In genomic region chr7:49245537-49246239, GRCm38 (mm10) we compare ENCODE assay signal across 8 mouse cellular contexts.
DNase-seq lines count a peak whose midpoint lies in the region; ATAC-seq and TF ChIP-seq lines count a peak whose summit lies in the region.

No protein-coding gene starts in this region.

- peak overlapping the region; percentile 75 for H3K9ac ChIP-seq in embryonic facial prominence, embryonic 13.5 days
- peak overlapping the region; percentile 80 for H3K9ac ChIP-seq in heart, adult 2 months (ENCODE audit: low read depth, low read length)
- H3K9ac ChIP-seq in limb, embryonic 13.5 days, result peak overlapping the region; percentile 73
- H3K9ac ChIP-seq in midbrain, embryonic 15.5 days, result peak overlapping the region; percentile 61

- under 1% methylated on average over 68 of the region's 68 CpGs for WGBS in embryonic facial prominence, embryonic 13.5 days
- WGBS in heart, adult 2 months, result under 1% methylated on average over 68 of the region's 68 CpGs
- under 1% methylated on average over 67 of the region's 68 CpGs for WGBS in kidney, adult 2 months
- WGBS in limb, embryonic 13.5 days, result under 1% methylated on average over 50 of the region's 68 CpGs
- WGBS in midbrain, embryonic 15.5 days, result under 1% methylated on average over 67 of the region's 68 CpGs

- no peak for TF ChIP-seq EP300 in heart, adult 2 months (IDR thresholded peaks at IDR 0.05; ENCODE audit: insufficient read depth, low read depth, low read length)

- H3K27ac ChIP-seq in embryonic facial prominence, embryonic 13.5 days, result peak overlapping the region; percentile 41; the same call in 1 of the 2 replicates
- peak overlapping the region; percentile 82 for H3K27ac ChIP-seq in heart, adult 2 months
- no peak overlapping the region for H3K27ac ChIP-seq in kidney, adult 2 months (ENCODE audit: insufficient read depth, low read depth, low read length)
- H3K27ac ChIP-seq in limb, embryonic 13.5 days, result no peak overlapping the region; the same call in 1 of the 2 replicates
- peak overlapping the region; percentile 84 for H3K27ac ChIP-seq in midbrain, embryonic 15.5 days

- H3K4me2 ChIP-seq in embryonic facial prominence, embryonic 13.5 days, result peak overlapping the region; percentile 95
- H3K4me2 ChIP-seq in limb, embryonic 13.5 days (replicated peaks), result peak overlapping the region; percentile 99
- H3K4me2 ChIP-seq in midbrain, embryonic 15.5 days, result peak overlapping the region; percentile 95

- peak overlapping the region; percentile 56 for H3K4me3 ChIP-seq in embryonic facial prominence, embryonic 13.5 days
- H3K4me3 ChIP-seq in heart, adult 2 months, result peak overlapping the region; percentile 57
- H3K4me3 ChIP-seq in kidney, adult 2 months (ENCODE audit: insufficient read depth, low read depth, low read length), result peak overlapping the region; percentile 65
- H3K4me3 ChIP-seq in limb, embryonic 13.5 days, result peak overlapping the region; percentile 59
- peak overlapping the region; percentile 63 for H3K4me3 ChIP-seq in midbrain, embryonic 15.5 days

- TF ChIP-seq CTCF in heart, adult 2 months (IDR thresholded peaks at IDR 0.05), result 0 out of 2 replicates have a peak, but pooled peaks have one; percentile 12
- TF ChIP-seq CTCF in kidney, adult 2 months (conservative IDR thresholded peaks at IDR 0.05; ENCODE audit: insufficient read depth, insufficient read length, low read depth, low read length), result no peak

- intact Hi-C loops in heart, adult 2 months (cut with DNase I), result loop anchor here (2.0 to 5.0 kb wide), 3 partner anchors 31 to 99 kb away; no protein-coding TSS in a partner anchor

- H3K4me1 ChIP-seq in embryonic facial prominence, embryonic 13.5 days, result peaks cover 44% of the 10 kb centered on the region
- peaks cover 9% of the 10 kb centered on the region for H3K4me1 ChIP-seq in heart, adult 2 months (ENCODE audit: control insufficient read depth, insufficient read depth, low read length)
- peaks cover 8% of the 10 kb centered on the region; the same call in 1 of the 2 replicates for H3K4me1 ChIP-seq in kidney, adult 2 months (ENCODE audit: control insufficient read depth, insufficient read depth, low read length)
- H3K4me1 ChIP-seq in limb, embryonic 13.5 days, result peaks cover 30% of the 10 kb centered on the region
- H3K4me1 ChIP-seq in midbrain, embryonic 15.5 days, result peaks cover 44% of the 10 kb centered on the region

- ATAC-seq in embryonic facial prominence, embryonic 13.5 days (ENCODE audit: insufficient number of reproducible peaks, insufficient read depth, low FRiP score, low TSS enrichment, low read depth), result peak; percentile 90
- ATAC-seq in limb, embryonic 13.5 days (ENCODE audit: low FRiP score, low read depth), result peak; percentile 95
- peak; percentile 96 for ATAC-seq in midbrain, embryonic 15.5 days (replicated peaks)

- peak; percentile 88 for DNase-seq in layer of hippocampus, adult 11-12 months (ENCODE audit: low spot score)
- DNase-seq in layer of hippocampus, adult 9-10 months (ENCODE audit: low spot score), result no peak
- peak; percentile 93 to 95 for DNase-seq in heart, adult 2 months
- peak; percentile 95 for DNase-seq in kidney, adult 2 months
- DNase-seq in spleen, adult 18-20 months, result peak; percentile 70 to 81

- H3K79me2 ChIP-seq in heart, adult 2 months (replicated peaks; ENCODE audit: control insufficient read depth, insufficient read depth, low read length), result peaks cover 2% of the 10 kb centered on the region; the same call in 1 of the 2 replicates

- H3K27me3 ChIP-seq in embryonic facial prominence, embryonic 13.5 days, result peaks cover 40% of the 10 kb centered on the region
- no peaks in the 10 kb centered on the region for H3K27me3 ChIP-seq in heart, adult 2 months (ENCODE audit: control insufficient read depth, insufficient read depth, low read length)
- no peaks in the 10 kb centered on the region for H3K27me3 ChIP-seq in kidney, adult 2 months (replicated peaks; ENCODE audit: control insufficient read depth, insufficient read depth, low read length)
- H3K27me3 ChIP-seq in limb, embryonic 13.5 days, result peaks cover 46% of the 10 kb centered on the region
- peaks cover 14% of the 10 kb centered on the region; the same call in 1 of the 2 replicates for H3K27me3 ChIP-seq in midbrain, embryonic 15.5 days (replicated peaks)

- no peaks in the 10 kb centered on the region for H3K36me3 ChIP-seq in embryonic facial prominence, embryonic 13.5 days
- no peaks in the 10 kb centered on the region for H3K36me3 ChIP-seq in heart, adult 2 months (ENCODE audit: control insufficient read depth, insufficient read depth, low read length)
- no peaks in the 10 kb centered on the region for H3K36me3 ChIP-seq in kidney, adult 2 months (ENCODE audit: control insufficient read depth, insufficient read depth, low read length)
- no peaks in the 10 kb centered on the region for H3K36me3 ChIP-seq in limb, embryonic 13.5 days
- H3K36me3 ChIP-seq in midbrain, embryonic 15.5 days (replicated peaks), result no peaks in the 10 kb centered on the region

- peak; percentile 76 for TF ChIP-seq POLR2A in heart, adult 2 months (IDR thresholded peaks at IDR 0.05; ENCODE audit: insufficient read depth, low read depth, low read length)
- no peak for TF ChIP-seq POLR2A in kidney, adult 2 months (IDR thresholded peaks at IDR 0.05; ENCODE audit: low read depth, low read length)

- H3K9me3 ChIP-seq in embryonic facial prominence, embryonic 13.5 days, result no peaks in the 10 kb centered on the region
- no peaks in the 10 kb centered on the region for H3K9me3 ChIP-seq in limb, embryonic 13.5 days
- no peaks in the 10 kb centered on the region for H3K9me3 ChIP-seq in midbrain, embryonic 15.5 days

Comparison
In these comparisons a context has a peak if more than half of its experiments do, and no peak if none do; other contexts are left out.
1. H3K27ac ChIP-seq: peak in embryonic facial prominence, embryonic 13.5 days (single experiment), heart, adult 2 months (single experiment) and midbrain, embryonic 15.5 days (single experiment); none in kidney, adult 2 months (single experiment) and limb, embryonic 13.5 days (single experiment).
2. Peak in every context shown above with its lines, with median percentiles within 50 percentile points of each other: ATAC-seq, H3K4me2 ChIP-seq, H3K4me3 ChIP-seq and H3K9ac ChIP-seq.